Comparison of ENCODE assay signal across 9 mouse cellular contexts in the genomic region with DNA sequence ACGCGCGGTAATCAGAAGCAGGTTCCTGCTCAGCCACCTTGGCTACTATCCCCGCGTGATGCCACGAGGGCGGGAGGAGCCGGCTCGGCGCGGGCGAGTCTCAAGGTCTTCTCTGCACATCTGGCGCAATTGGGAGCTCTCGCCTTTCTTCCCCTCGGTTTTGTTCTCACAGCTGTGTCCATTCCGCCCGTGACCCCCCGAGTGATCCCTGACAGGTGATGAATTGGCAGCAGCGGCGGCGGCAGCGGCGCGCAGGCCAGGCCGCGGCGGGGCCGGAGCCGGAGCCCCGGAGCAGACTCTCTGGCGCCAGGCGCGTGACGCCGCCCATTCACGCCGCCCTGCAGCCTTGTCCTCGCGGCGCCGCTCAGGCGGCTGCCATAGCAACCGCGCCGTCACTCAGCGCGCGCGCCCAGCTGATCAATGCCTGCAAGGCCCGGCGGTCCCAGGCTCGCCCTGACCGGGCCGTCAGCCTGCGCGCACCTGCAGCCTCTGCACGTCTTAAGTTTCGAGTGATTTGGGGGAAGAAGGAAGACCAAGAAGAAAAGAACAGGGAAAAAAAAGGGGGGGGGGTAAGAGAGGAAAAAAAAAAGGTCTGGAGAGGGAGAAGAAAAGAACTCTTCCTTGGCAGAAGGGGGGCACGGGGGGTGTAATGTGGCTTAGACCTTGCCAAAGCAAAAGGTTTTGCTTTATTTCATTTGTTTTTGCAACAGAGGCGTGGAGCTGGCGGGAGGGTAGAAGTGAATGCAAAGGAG. TPM values are rescaled to one million over a fixed set of nuclear protein-coding genes. Genes with fewer than 3 reads are reported as not detected.
DNase-seq lines count a peak whose midpoint lies in the region; ATAC-seq and TF ChIP-seq lines count a peak whose summit lies in the region.
"Had no signal": no experiment of that assay in that cellular context is flagged by ENCODE, and none has a peak within 500 bp of the region (broad histone marks: within the 10 kb centered on the region; RNA-seq: fewer than 3 reads in every experiment).

No protein-coding gene starts in this region.

- H3K9ac ChIP-seq in embryonic facial prominence, embryonic 11.5 days (replicated peaks; ENCODE audit: low read length), result peak overlapping the region; percentile 76
- peak overlapping the region; percentile 83 for H3K9ac ChIP-seq in limb, embryonic 14.5 days (ENCODE audit: low read depth, low read length, severe bottlenecking)
- H3K9ac ChIP-seq in midbrain, embryonic 16.5 days (ENCODE audit: low read depth, low read length), result peak overlapping the region; percentile 65

- H3K4me3 ChIP-seq in embryonic facial prominence, embryonic 11.5 days (ENCODE audit: low read depth, low read length), result peak overlapping the region; percentile 50
- H3K4me3 ChIP-seq in limb, embryonic 14.5 days (replicated peaks; ENCODE audit: low read length), result peak overlapping the region; percentile 84
- H3K4me3 ChIP-seq in midbrain, embryonic 16.5 days (ENCODE audit: low read depth, low read length), result peak overlapping the region; percentile 44

- peak overlapping the region; percentile 92 for H3K4me2 ChIP-seq in embryonic facial prominence, embryonic 11.5 days (ENCODE audit: low read depth, low read length)
- H3K4me2 ChIP-seq in limb, embryonic 14.5 days (replicated peaks; ENCODE audit: low read depth, low read length, severe bottlenecking), result peak overlapping the region; percentile 95
- peak overlapping the region; percentile 98 for H3K4me2 ChIP-seq in midbrain, embryonic 16.5 days (ENCODE audit: low read length)

- DNase-seq in monocyte, adult 2 months (ENCODE audit: low read depth in 1 of 2, low spot score in 2 of 2), result peak; percentile 64 to 86
- DNase-seq in embryonic facial prominence, embryonic 11.5 days (ENCODE audit: low spot score), result peak; percentile 98
- DNase-seq in heart, adult 8-10 months (ENCODE audit: low spot score), result peak; percentile 92
- DNase-seq in kidney, adult 9 months, result peak; percentile 97
- DNase-seq in limb, embryonic 14.5 days (ENCODE audit: low spot score), result peak; percentile 95
- DNase-seq in spleen, postnatal 36 days (ENCODE audit: low spot score in 2 of 2), result peak; percentile 80 to 81

- no peak for ATAC-seq in monocyte, adult 5-6 weeks (replicated peaks; ENCODE audit: insufficient number of reproducible peaks, low FRiP score, low TSS enrichment, poor library complexity, severe bottlenecking)
- ATAC-seq in embryonic facial prominence, embryonic 11.5 days (replicated peaks; ENCODE audit: insufficient number of reproducible peaks, low FRiP score, low TSS enrichment, low read depth), result peak; percentile 85
- ATAC-seq in limb, embryonic 14.5 days (ENCODE audit: low FRiP score, low read depth), result peak; percentile 79
- peak; percentile 80 for ATAC-seq in midbrain, embryonic 16.5 days

- TF ChIP-seq POLR2A in limb, embryonic 14.5 days (IDR thresholded peaks at IDR 0.05; ENCODE audit: borderline replicate concordance, extremely low read depth, insufficient read depth, insufficient read length), result 0 out of 2 replicates have a peak, but pooled peaks have one; percentile 47

- H3K9me3 ChIP-seq in embryonic facial prominence, embryonic 11.5 days (replicated peaks; ENCODE audit: control insufficient read depth, low read length), result no peaks in the 10 kb centered on the region
- no peaks in the 10 kb centered on the region for H3K9me3 ChIP-seq in limb, embryonic 14.5 days (ENCODE audit: control insufficient read depth, low read length)
- H3K9me3 ChIP-seq in midbrain, embryonic 16.5 days (replicated peaks; ENCODE audit: control insufficient read depth, low read length, poor library complexity, severe bottlenecking), result no peaks in the 10 kb centered on the region

- no peaks in the 10 kb centered on the region; the same call in 1 of the 2 replicates for H3K4me1 ChIP-seq in embryonic facial prominence, embryonic 11.5 days (ENCODE audit: control insufficient read depth, insufficient read depth, low read length)
- peaks cover 23% of the 10 kb centered on the region for H3K4me1 ChIP-seq in limb, embryonic 14.5 days (ENCODE audit: control insufficient read depth, insufficient read depth, low read length)
- peaks cover 39% of the 10 kb centered on the region for H3K4me1 ChIP-seq in midbrain, embryonic 16.5 days (ENCODE audit: control insufficient read depth, insufficient read depth, low read length)

- WGBS in embryonic facial prominence, embryonic 11.5 days, result under 1% methylated on average over 58 of the region's 61 CpGs
- WGBS in limb, embryonic 14.5 days, result under 1% methylated on average over 58 of the region's 61 CpGs
- under 1% methylated on average over 60 of the region's 61 CpGs for WGBS in midbrain, embryonic 16.5 days

- peak overlapping the region; percentile 99 for H3K27ac ChIP-seq in embryonic facial prominence, embryonic 11.5 days (replicated peaks; ENCODE audit: low read depth, low read length)
- H3K27ac ChIP-seq in limb, embryonic 14.5 days (replicated peaks; ENCODE audit: low read depth, low read length), result peak overlapping the region; percentile 99
- peak overlapping the region; percentile 87 for H3K27ac ChIP-seq in midbrain, embryonic 16.5 days (ENCODE audit: low read length)

- no peaks in the 10 kb centered on the region for H3K36me3 ChIP-seq in embryonic facial prominence, embryonic 11.5 days (replicated peaks; ENCODE audit: control insufficient read depth, insufficient read depth, low read depth, low read length)
- no peaks in the 10 kb centered on the region for H3K36me3 ChIP-seq in limb, embryonic 14.5 days (ENCODE audit: control insufficient read depth, insufficient read depth, low read length)
- no peaks in the 10 kb centered on the region for H3K36me3 ChIP-seq in midbrain, embryonic 16.5 days (ENCODE audit: control insufficient read depth, insufficient read depth, low read length)
- H3K36me3 ChIP-seq: G1E had no signal

- no peaks in the 10 kb centered on the region for H3K27me3 ChIP-seq in embryonic facial prominence, embryonic 11.5 days (ENCODE audit: control insufficient read depth, insufficient read depth, low read length)
- no peaks in the 10 kb centered on the region for H3K27me3 ChIP-seq in limb, embryonic 14.5 days (ENCODE audit: control insufficient read depth, insufficient read depth, low read length)
- no peaks in the 10 kb centered on the region for H3K27me3 ChIP-seq in midbrain, embryonic 16.5 days (ENCODE audit: control insufficient read depth, insufficient read depth, low read depth, low read length)

RNA-seq across cellular contexts. Expression of gene Id2, which starts 1.8 kb away (rescaled TPM):
- total RNA-seq in monocyte, adult 5-6 weeks (2017), result 239 to 512 TPM (median 247 TPM) in 3 replicates
- 583 and 606 TPM in 2 replicates for polyA plus RNA-seq in embryonic facial prominence, embryonic 11.5 days (2014; fragmentation: Nextera tagmentation; extraction: Ambion mirVana)
- total RNA-seq in heart, adult 8-10 months (2022), result 10 to 100 TPM; 12.0 to 15.8 (median 13.6) TPM
- 162 and 165 TPM in 2 replicates for polyA plus RNA-seq in limb, embryonic 14.5 days (2012; rRNA removed)
- 317 and 350 TPM in 2 replicates for polyA plus RNA-seq in limb, embryonic 14.5 days (2014; fragmentation: Nextera tagmentation; extraction: Ambion mirVana)
- polyA plus RNA-seq in midbrain, embryonic 16.5 days (2015; fragmentation: Nextera tagmentation; extraction: Ambion mirVana), result 140 and 176 TPM in 2 replicates
- polyA plus RNA-seq: G1E had no signal
